Mouse (Mus musculus): ENCODE data around the gene Pde4d.

- no peak for TF ChIP-seq CTCF (IDR thresholded peaks at IDR 0.05; ENCODE audit: insufficient read depth, low read depth, low read length)
- no peak for TF ChIP-seq POLR2A (IDR thresholded peaks at IDR 0.05; ENCODE audit: insufficient read depth, low read depth, low read length)
Observed at GRCm38 (mm10) chr13:109918631-109919030, 1468.9 kb downstream of the Pde4d start.
